Comparison of ENCODE assay signal across 8 mouse cellular contexts in genomic region chr19:55643931-55644330, GRCm38 (mm10).
DNase-seq lines count a peak whose midpoint lies in the region; ATAC-seq and TF ChIP-seq lines count a peak whose summit lies in the region.

No protein-coding gene starts in this region.

- peaks cover 54% of the 10 kb centered on the region for H3K27me3 ChIP-seq in midbrain, embryonic 12.5 days
- peaks cover 5% of the 10 kb centered on the region for H3K27me3 ChIP-seq in midbrain, embryonic 11.5 days (ENCODE audit: control insufficient read depth, insufficient read depth, low read length)
- H3K27me3 ChIP-seq in hindbrain, postnatal 0 days (ENCODE audit: insufficient read depth, low read length), result no peaks in the 10 kb centered on the region
- H3K27me3 ChIP-seq in neural tube, embryonic 15.5 days (replicated peaks), result peaks cover 49% of the 10 kb centered on the region; the same call in 1 of the 2 replicates

- DNase-seq in heart, adult 11 months, result peak; percentile 92
- no peak for DNase-seq in heart, postnatal 25 days (ENCODE audit: low spot score)
- DNase-seq in midbrain, embryonic 11.5 days (ENCODE audit: low spot score, missing footprints), result no peak
- DNase-seq in hindbrain, postnatal 0 days (ENCODE audit: low spot score), result no peak
- no peak for DNase-seq in cerebellum, postnatal 4 days (ENCODE audit: low spot score in 2 of 2)
- no peak for DNase-seq in gastrocnemius, postnatal 25 days

- H3K36me3 ChIP-seq in midbrain, embryonic 12.5 days, result no peaks in the 10 kb centered on the region
- no peaks in the 10 kb centered on the region for H3K36me3 ChIP-seq in midbrain, embryonic 11.5 days (ENCODE audit: control insufficient read depth, insufficient read depth, low read length)
- H3K36me3 ChIP-seq in hindbrain, postnatal 0 days (ENCODE audit: insufficient read depth, low read length), result no peaks in the 10 kb centered on the region
- no peaks in the 10 kb centered on the region for H3K36me3 ChIP-seq in neural tube, embryonic 15.5 days

- 79% methylated on average over 13 of the region's 13 CpGs for WGBS in midbrain, embryonic 12.5 days
- 77% methylated on average over 13 of the region's 13 CpGs for WGBS in midbrain, embryonic 11.5 days
- WGBS in hindbrain, postnatal 0 days, result 77% methylated on average over 13 of the region's 13 CpGs
- WGBS in neural tube, embryonic 15.5 days, result 73% methylated on average over 13 of the region's 13 CpGs

- H3K4me2 ChIP-seq in midbrain, embryonic 12.5 days (replicated peaks), result peak overlapping the region; percentile 37
- H3K4me2 ChIP-seq in midbrain, embryonic 11.5 days, result no peak overlapping the region
- H3K4me2 ChIP-seq in hindbrain, postnatal 0 days (ENCODE audit: low read depth, low read length), result peak overlapping the region; percentile 52
- peak overlapping the region; percentile 48 for H3K4me2 ChIP-seq in neural tube, embryonic 15.5 days

- intact Hi-C loops in heart, postnatal 25 days (cut with DNase I), result loop anchor here (5.0 kb wide), 1 partner anchor 93 kb away; no protein-coding TSS in a partner anchor

- H3K27ac ChIP-seq in midbrain, embryonic 12.5 days (replicated peaks), result no peak overlapping the region
- H3K27ac ChIP-seq in midbrain, embryonic 11.5 days (ENCODE audit: low read depth, low read length), result no peak overlapping the region
- H3K27ac ChIP-seq in hindbrain, postnatal 0 days, result no peak overlapping the region
- H3K27ac ChIP-seq in neural tube, embryonic 15.5 days (replicated peaks), result no peak overlapping the region

- no peak for TF ChIP-seq CTCF in hindbrain, postnatal 0 days (IDR thresholded peaks at IDR 0.05; ENCODE audit: low read depth)

- no peak for ATAC-seq in midbrain, embryonic 12.5 days (ENCODE audit: low FRiP score, low read depth)
- ATAC-seq in midbrain, embryonic 11.5 days (ENCODE audit: low FRiP score), result no peak
- no peak for ATAC-seq in hindbrain, postnatal 0 days
- no peak for ATAC-seq in neural tube, embryonic 15.5 days (ENCODE audit: low FRiP score)

- H3K4me1 ChIP-seq in midbrain, embryonic 12.5 days, result peaks cover 17% of the 10 kb centered on the region
- H3K4me1 ChIP-seq in midbrain, embryonic 11.5 days (ENCODE audit: control insufficient read depth, insufficient read depth, low read length), result peaks cover 9% of the 10 kb centered on the region
- H3K4me1 ChIP-seq in hindbrain, postnatal 0 days (ENCODE audit: insufficient read depth, low read length), result no peaks in the 10 kb centered on the region
- H3K4me1 ChIP-seq in neural tube, embryonic 15.5 days, result peaks cover 13% of the 10 kb centered on the region

- no peak overlapping the region for H3K4me3 ChIP-seq in midbrain, embryonic 12.5 days
- no peak overlapping the region for H3K4me3 ChIP-seq in midbrain, embryonic 11.5 days (ENCODE audit: low read depth, low read length)
- no peak overlapping the region for H3K4me3 ChIP-seq in hindbrain, postnatal 0 days (ENCODE audit: low read length)
- no peak overlapping the region for H3K4me3 ChIP-seq in neural tube, embryonic 15.5 days (replicated peaks)

- H3K9me3 ChIP-seq in midbrain, embryonic 12.5 days, result no peaks in the 10 kb centered on the region
- H3K9me3 ChIP-seq in midbrain, embryonic 11.5 days (ENCODE audit: control insufficient read depth, low read length), result no peaks in the 10 kb centered on the region
- no peaks in the 10 kb centered on the region for H3K9me3 ChIP-seq in hindbrain, postnatal 0 days (ENCODE audit: low read length)
- H3K9me3 ChIP-seq in neural tube, embryonic 15.5 days (replicated peaks), result no peaks in the 10 kb centered on the region

- no peak overlapping the region for H3K9ac ChIP-seq in midbrain, embryonic 12.5 days (replicated peaks)
- H3K9ac ChIP-seq in midbrain, embryonic 11.5 days (ENCODE audit: low read length), result no peak overlapping the region
- no peak overlapping the region for H3K9ac ChIP-seq in hindbrain, postnatal 0 days (replicated peaks; ENCODE audit: low read length)
- no peak overlapping the region for H3K9ac ChIP-seq in neural tube, embryonic 15.5 days (replicated peaks)
